Mouse (Mus musculus): Measurements from ENCODE around the gene Hjurp. TPM values are rescaled to one million over a fixed set of nuclear protein-coding genes. Genes with fewer than 3 reads are reported as not detected.
"Not testable (repeated sequence)": the region's sequence is repeated elsewhere in the genome, so short reads cannot be mapped to it uniquely, and the experiment has no call there.

Hjurp gene
- total RNA-seq, 2 experiments from 2014 or later = 14.5 to 14.6 TPM

DNA sequence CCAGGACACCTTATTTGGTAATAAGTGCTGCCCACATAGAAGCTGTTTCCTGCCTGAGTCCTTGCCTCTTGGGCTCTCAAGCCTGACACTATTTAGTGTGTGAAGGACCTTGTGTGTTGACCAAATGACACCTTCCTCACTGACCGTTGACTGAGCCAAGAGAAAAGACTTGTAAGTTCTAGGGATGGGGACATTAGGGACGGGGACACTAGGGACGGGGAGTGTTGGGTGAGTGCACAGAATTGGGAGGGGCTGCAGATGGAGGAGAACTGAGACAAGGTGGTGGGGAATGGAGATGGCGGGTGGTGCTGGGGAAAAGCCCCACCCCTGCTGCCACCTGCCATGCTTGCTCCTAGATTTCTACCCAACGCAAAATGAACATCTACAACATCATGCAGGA is 47.4 kb downstream of the Hjurp start:
- intact Hi-C loops (cut with DNase I) = no loop called here
- peak; percentile 13 for DNase-seq (ENCODE audit: low spot score)

DNA sequence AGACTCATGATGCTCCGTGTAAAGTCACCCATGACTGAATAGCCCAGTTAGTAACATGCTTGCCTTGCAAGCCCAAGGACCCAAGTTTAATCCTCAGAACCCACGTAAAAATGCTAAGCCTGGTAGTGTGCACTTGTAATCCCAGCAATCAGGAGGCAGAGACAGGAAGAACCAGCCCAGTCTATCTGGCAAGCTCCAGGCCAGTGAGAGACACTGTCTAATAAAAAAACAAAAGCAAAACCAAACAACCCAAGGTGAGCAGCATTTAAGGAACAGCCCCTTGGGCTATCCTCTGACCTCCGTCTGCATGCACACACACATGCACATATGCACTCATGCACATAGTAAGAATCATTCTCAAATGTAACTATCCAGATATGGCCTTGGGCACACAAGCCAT is 47.9 kb downstream of the Hjurp start:
- peak; percentile 1 for DNase-seq (ENCODE audit: low spot score)

DNA sequence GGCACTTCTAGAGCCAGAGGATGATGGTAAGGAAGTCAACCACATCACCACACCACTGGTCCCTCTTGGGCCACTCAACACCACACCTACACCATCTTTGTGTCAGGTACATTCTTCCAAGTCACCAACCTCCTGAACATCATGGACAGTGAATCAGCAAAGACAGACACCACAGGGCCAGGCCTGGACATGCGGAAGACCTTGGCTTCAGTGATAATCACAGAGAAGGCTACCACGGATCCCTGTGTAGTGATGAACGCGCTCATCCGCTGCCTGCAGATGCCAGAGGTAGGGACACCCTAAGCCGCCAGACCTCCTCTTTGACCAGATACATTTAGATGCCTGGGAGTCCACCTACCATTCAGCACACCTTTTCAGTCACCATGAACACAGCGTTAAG is 49.3 kb downstream of the Hjurp start:
- intact Hi-C loops (cut with DNase I) = no loop called here
- DNase-seq (ENCODE audit: low spot score) = peak; percentile 16

More for the DNA sequence above, 47.9 kb downstream of the Hjurp start:
- intact Hi-C loops (cut with DNase I) = no loop called here

DNA sequence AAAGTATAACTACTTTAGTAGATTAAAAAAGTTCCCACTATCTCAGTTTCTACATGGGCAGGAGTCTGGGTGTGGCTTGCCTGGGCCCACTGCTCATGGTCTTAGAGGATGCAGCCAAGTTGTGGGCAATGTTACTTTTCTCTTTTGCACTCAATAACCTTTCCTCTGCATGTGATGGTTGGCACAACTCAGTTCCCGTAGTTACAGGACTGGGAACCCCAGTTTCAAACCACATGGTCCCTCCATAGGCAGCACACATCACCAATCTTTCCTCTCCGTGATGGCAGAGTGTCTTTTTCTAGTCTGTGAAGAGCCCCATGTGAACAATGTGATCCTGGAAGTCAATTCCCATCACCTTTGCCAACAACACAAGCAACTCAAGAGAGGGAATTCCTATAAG is 50.0 kb downstream of the Hjurp start:
- peak; percentile 1 for DNase-seq (ENCODE audit: low spot score)
- intact Hi-C loops (cut with DNase I) = no loop called here

DNA sequence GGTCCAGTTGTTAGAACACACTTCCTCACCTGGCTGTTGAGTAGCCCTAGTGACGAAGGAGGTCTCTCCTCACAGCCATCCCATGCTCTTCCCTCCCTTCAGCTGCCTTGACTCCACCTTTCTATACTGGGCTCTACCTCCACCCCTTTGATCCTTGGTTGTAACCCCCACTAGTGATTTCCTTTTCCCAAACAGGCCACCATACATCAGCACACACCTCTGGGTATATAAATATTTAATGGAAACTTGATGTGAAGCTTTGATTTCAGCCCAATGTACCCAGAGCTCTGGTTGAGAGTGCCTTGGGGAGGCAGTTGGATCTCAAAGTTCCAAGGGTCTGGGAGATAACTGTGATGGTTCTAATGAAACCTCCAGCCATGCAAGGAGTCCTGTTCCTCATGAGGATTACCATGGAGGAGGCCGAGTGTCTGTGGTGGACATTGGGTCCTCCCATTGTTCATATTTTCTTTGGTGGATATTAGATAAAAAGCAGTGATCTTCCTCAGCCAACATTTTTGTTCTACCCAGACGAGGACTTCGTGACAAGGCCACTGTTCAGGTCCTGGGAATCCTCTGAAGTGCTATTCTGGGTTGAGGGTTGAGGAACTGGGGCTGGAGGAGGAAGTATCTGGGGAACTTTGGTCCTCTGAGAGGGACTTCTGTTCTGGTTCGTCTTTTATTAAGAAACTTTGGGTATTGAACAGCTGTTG is 50.6 kb downstream of the Hjurp start, which contains the start of gene Mroh2a:
Mroh2a (plus strand) TSS at position 317 of the 710 bp plus-strand sequence.
- peak; percentile 12 for DNase-seq (ENCODE audit: low spot score)
- intact Hi-C loops (cut with DNase I) = no loop called here

DNA sequence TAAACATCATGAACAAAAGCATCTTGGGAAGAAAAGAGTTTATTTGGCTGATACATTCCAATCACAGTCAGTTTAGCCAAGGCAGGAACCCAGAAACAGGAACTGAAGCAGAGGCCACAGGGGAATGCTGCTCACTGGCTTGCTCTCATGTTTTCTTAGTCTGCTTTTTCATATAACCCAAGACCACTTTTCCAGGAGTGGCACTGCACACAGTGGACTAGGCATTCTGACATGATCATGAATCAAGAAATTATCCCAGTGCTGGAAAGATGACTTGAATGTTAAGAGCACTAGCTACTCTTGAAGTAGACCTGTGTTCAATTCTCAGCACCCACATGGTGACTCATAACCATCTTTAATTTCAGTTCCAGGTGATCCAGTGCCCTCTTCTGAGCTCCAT is 51.7 kb downstream of the Hjurp start:
- DNase-seq (ENCODE audit: low spot score) = peak; percentile 1
- intact Hi-C loops (cut with DNase I) = no loop called here

DNA sequence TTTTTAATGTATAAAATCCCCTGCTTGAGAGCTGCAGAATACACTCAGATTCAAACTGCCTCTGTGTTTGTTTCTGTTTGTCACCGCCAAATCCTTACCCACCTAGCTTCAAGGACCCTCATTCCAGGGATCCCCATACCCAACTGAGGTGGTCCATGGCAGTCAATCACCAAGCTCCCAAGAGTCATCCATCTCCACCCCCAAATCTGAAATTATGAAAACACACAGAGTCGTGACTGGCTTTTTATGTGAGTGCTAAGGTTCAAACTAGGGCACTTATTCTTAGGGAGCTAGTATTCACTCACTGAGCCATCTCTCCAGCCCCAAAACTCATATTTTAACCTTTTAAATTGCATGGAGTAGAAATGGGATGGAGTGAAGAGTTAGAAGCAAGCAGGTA is 52.1 kb downstream of the Hjurp start:
- intact Hi-C loops (cut with DNase I) = not testable (repeated sequence)
- DNase-seq (ENCODE audit: low spot score) = peak; percentile 0

DNA sequence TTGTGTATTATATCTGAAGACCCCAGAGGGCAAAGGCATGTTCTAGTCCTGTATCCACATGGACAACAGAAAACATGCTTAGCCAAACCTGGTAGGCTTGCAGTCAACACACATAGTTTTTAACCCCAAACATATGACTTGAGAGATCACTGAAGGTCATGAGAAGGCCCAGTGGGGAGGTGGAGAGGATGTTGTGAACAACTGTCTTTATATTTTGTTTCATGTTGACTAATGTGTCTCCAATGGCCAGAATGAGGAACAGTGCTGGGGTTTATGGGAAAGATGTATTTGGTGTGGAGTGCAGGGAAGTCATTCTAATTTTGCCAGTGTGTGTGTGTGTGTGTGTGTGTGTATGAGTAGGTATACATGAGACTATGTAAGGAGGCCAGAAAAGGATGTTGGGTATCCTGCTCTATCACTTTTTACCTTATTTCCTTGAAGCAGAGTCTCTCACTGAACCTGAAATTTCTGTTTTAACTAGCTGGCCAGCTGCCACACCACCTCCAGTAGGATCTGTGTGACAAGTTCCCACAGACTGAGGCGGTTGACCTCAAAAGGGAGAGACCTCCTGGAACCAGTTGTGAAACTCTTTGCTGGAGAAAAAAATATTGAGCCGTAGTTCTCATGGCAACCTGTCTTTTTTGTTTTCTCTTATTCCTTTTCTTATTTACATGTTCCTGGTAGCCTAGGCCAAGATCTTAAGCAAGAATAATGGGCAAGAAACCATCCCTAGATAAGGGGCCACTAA is 53.2 kb downstream of the Hjurp start:
- intact Hi-C loops (cut with DNase I) = no loop called here
- no peak for DNase-seq (ENCODE audit: low spot score)

DNA sequence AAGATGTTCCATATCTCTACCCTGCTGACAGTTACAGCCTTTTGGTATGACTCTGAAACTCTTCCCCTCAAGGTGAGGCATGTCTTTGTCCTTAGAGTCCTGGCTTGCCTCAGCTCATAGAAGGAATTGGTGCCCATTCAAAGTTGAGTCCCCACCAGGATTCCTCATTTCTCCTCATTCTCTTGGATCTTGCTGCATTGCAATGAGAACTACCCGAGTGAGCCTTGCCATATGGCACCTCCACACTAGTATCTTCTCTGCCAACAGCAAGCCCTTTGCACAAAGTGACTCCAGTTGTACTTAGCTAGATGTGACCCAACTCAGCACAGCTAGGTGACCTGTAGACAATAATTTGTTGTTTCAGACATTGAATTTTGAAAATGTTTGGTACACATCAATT is 53.8 kb downstream of the Hjurp start:
- intact Hi-C loops (cut with DNase I) = no loop called here
- no peak for DNase-seq (ENCODE audit: low spot score)

DNA sequence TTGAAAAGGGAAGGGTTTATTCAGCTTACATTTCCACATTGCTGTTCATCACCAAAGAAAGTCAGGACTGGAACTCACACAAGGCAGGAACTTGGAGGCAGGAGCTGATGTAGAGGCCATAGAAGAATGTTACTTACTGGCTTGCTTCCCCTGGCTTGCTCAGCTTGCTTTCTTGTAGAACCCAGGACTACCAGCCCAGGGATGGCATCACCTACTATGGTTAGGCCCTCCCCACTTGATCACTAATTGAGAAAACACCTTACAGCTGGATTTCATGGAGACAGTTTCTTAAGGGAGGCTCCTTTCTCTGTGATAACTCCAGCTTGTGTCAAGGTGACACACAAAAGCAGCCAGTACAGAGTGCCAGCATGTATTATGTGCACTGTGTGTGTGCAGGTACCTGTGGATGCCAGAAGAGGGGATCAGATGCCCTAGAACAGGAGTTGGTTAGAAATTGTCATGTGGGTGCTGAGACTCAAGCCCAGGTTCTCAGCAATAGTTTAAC is 54.4 kb downstream of the Hjurp start:
- intact Hi-C loops (cut with DNase I); DNase-seq (ENCODE audit: low spot score): not testable (repeated sequence)

DNA sequence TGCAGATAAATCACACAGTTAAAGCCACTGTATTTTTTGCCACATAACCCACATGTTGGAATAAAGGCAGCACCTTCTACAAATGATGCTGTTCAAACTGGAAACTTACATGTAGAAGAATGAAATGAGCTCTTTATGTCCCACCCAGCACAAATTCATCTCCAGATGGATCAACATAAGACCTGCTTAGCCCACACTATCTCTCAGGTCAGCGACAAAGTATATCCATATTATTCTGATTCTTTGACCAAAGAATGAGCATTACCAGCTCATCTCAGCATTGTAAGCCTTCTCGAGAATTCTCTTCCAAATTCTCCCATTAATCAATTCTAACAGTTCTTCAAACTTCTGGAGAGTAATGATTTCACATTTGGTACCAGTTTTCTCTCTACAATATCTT is 55.2 kb downstream of the Hjurp start:
- intact Hi-C loops (cut with DNase I) = no loop called here

DNA sequence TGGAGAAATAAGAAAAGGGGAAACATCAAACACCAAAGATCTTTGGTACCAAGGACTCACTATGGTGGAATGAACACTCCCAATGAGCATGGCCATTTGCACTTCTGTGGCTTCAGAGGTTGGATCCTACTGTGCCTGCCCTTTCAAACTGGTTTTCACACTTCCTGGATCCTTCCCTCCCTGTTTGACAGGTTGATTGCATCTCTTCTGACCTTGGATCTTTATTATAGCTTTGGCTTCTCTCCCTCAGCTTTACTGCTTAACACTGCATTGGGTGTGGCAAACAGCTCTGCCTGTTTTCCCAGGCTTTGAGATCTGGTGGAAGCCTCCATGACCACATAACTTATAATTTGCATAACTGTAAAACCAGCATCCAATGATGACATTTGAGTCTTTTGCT is 57.1 kb downstream of the Hjurp start:
- intact Hi-C loops (cut with DNase I) = no loop called here
- no peak for DNase-seq (ENCODE audit: low spot score)

More for the DNA sequence above, 55.2 kb downstream of the Hjurp start:
- no peak for DNase-seq (ENCODE audit: low spot score)

DNA sequence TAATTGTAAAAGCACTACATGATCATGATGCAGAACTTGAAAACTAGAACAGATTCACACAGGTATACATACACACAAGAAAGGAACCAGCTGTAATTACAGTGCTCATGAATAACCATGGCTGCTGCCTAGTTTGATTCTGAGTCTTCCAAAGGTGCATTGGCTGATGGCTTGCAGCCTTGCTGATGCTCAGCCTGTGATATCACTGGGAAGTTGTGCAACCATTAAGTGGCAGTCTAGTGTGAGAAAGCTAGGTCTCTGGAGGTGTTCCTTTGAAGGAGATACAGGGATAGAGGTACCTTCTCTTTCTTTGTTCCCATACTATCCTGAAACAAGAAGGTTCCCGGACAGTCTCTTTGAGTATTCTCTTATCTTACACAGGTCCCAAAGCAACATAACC is 58.4 kb downstream of the Hjurp start:
- DNase-seq (ENCODE audit: low spot score) = no peak
- intact Hi-C loops (cut with DNase I) = no loop called here

DNA sequence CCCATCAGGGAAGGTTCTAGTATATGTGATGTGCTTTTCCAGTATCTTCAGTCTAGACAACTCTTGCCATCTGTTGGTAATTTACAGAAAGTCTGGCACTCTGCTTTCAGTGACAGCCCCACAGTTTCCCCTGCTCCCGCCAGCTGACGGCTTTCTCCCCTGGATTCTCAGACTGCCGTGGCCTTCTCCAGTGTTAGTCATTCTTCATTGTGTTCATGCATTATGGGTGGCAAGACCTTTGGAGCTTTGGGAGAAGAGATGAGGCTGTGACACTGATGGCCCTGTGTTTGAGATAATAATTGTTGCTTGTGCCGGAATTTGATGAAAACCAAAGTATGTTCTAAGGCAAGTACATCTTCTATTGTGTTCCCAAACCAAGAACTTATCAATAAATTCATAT is 58.8 kb downstream of the Hjurp start:
- DNase-seq (ENCODE audit: low spot score) = no peak
- intact Hi-C loops (cut with DNase I) = no loop called here

DNA sequence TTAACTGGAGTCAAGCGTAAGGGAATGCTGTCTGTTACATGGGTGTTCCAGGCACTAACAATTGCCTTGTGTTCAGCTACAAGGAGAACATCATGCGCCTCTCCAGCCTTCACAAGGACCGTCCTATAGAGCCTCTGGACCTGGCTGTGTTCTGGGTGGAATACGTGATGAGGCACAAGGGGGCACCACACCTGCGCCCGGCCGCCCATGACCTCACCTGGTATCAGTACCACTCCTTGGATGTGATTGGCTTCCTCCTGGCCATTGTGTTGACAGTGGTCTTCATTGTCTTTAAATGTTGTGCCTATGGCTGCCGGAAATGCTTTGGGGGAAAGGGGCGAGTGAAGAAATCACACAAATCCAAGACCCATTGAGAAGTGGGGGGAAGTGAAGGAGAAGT is 59.4 kb downstream of the Hjurp start:
- DNase-seq (ENCODE audit: low spot score) = no peak

DNA sequence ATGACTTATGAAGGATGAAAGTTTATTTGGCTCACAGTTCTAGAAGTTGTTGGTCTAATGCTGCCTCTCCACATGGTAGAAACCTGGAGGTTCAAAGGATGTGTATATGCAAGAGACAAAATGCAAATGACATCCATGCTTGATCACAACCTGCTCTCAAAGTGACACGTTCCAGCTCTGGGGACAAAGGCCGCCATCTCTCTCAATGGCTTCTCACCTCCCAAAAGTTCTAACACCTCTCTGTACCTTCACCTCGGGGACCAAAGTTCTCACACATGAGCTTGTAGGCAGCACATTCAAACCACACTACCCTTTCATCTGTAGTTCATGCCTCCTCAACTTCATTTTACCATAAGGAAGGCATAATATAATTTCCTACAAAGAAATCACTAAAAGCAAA is 59.9 kb downstream of the Hjurp start:
- DNase-seq (ENCODE audit: low spot score) = no peak
- intact Hi-C loops (cut with DNase I) = no loop called here

More for the DNA sequence above, 59.4 kb downstream of the Hjurp start:
- intact Hi-C loops (cut with DNase I) = no loop called here

DNA sequence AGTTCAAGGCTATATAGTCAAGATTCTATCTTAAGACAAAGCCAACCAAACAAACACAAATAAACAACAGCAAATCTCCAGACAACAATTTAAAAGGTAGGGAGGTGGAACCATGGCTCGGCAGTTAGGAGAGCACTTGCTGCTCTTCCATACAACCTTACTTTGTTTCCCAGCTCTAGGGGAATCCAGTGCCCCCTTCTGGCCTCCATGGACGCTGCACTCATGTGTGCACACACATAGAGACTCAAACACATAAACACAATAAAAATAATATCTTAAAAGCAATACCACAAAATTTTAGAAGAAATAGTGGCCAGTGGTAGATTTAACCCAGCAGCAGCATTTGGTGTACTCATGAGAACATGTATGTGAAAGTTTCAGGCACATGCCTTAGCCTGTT is 60.3 kb downstream of the Hjurp start:
- DNase-seq (ENCODE audit: low spot score) = no peak
- intact Hi-C loops (cut with DNase I) = no loop called here

DNA sequence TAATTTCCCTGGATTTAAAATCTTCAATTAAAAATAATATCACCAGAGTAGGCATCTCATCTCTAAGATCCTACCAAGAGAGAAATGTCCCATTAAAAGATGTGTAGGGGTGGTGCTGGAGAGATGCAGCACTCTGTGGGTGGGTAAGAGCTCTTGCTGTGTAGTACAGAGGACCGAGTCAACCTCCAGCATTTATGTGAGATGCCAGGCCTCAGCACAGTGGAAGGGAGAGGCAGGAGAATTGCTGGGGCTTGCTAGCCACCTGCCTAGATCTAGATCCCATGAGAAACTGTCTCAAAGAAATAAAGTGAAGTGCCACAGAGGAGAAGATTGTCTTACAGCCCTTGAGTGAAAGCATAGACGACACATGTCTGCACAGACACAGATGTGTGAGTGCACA is 60.9 kb downstream of the Hjurp start:
- intact Hi-C loops (cut with DNase I) = no loop called here
- DNase-seq (ENCODE audit: low spot score) = no peak

DNA sequence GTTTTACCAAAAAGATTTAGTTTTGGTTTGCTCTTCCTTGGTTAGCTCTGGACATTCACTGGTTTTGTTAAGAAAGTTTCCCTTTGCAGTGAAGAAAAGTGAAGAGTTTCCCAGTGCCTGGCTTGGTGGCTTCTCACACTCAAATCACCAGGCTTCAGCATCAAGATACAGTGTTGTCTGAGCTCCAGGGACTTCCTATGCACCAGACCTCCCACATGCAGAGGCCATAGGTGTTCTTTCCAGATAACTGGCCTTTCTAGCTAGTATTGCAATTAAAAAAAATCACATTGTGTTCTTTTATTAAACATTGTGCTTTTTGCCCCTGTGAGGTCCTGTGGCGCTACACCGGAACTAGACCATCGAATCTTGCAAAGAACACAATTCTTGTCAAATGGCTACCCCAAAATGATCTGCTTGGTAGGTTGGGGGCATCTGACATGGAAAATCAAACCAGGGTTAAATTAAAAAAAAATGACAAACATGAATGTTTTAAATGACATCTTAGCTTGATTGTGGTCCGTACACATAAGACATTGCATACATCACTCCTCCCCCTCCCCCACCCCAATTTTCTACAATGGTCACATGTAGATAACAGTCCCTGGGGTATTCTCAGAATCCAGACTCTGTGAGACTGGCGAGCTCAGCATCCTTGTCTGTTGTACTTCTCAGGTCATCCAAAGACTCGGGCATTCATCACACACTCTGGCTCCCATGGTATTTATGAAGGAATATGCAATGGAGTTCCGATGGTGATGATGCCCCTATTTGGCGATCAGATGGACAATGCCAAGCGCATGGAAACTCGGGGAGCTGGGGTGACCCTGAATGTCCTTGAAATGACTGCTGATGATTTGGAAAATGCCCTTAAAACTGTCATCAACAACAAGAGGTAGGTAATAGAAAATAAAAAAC is 61.7 kb downstream of the Hjurp start:
- intact Hi-C loops (cut with DNase I) = no loop called here
- no peak for DNase-seq (ENCODE audit: low spot score)

DNA sequence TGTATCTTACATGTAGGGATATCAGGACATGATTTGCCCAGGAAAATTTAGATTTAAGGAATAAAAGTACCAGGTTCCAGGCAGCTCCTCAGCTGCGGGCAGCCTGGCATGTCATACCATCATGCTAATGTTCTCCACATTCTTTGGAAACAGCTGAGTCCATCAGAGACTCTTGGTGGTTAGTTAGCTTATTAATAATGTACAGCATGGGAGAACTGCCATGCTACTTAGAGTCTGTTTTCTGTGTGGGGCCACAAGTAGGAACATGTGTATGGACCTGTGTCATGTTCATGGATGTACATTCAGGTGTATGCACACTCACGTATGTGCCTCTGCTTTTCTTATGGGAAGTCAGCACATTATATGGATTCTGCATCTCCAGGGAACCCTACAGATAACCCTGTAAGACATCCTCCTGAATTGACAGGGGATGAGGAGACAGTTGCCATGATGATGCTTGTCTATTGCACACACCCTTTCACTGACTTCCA is 62.9 kb downstream of the Hjurp start:
- intact Hi-C loops (cut with DNase I) = no loop called here
- DNase-seq (ENCODE audit: low spot score) = no peak
